Mouse (Mus musculus): ENCODE results near the gene Dppa2. TPM values are rescaled to one million over a fixed set of nuclear protein-coding genes. Genes with fewer than 3 reads are reported as not detected.
"Not testable (repeated sequence)": the region's sequence is repeated elsewhere in the genome, so short reads cannot be mapped to it uniquely, and the experiment has no call there.

Gene Dppa2
- total RNA-seq (2014; fragmentation: Nextera tagmentation): not detected in 2 replicates
- total RNA-seq (2017): not detected in 2 replicates

GRCm38 (mm10) chr16:48303509-48303908 is at the start of gene Dppa2:
Gene Dppa2, plus strand, starts transcription at chr16:48303908.
- no peak for ATAC-seq (replicated peaks; ENCODE audit: low FRiP score, low TSS enrichment, poor library complexity, severe bottlenecking)

- ATAC-seq (replicated peaks; ENCODE audit: low FRiP score, low TSS enrichment, poor library complexity, severe bottlenecking): 0 out of 2 replicates have a peak, but pooled peaks have one; percentile 38
Observed at GRCm38 (mm10) chr16:48254584-48254983, 49.1 kb upstream of the Dppa2 start.

- no peak for ATAC-seq (replicated peaks; ENCODE audit: low FRiP score, low TSS enrichment, poor library complexity, severe bottlenecking)
Observed at GRCm38 (mm10) chr16:48259519-48259918, 44.2 kb upstream of the Dppa2 start.

- ATAC-seq (replicated peaks; ENCODE audit: low FRiP score, low TSS enrichment, poor library complexity, severe bottlenecking): 0 out of 2 replicates have a peak, but pooled peaks have one; percentile 67
Observed at GRCm38 (mm10) chr16:48262901-48263300, 40.8 kb upstream of the Dppa2 start.

GRCm38 (mm10) chr16:48265856-48266255 is 37.9 kb upstream of the Dppa2 start:
- no peak for ATAC-seq (replicated peaks; ENCODE audit: low FRiP score, low TSS enrichment, poor library complexity, severe bottlenecking)

GRCm38 (mm10) chr16:48276940-48277339 is 26.8 kb upstream of the Dppa2 start:
- peak; percentile 47; the same call in 1 of the 2 replicates for ATAC-seq (replicated peaks; ENCODE audit: low FRiP score, low TSS enrichment, poor library complexity, severe bottlenecking)

- peak; percentile 93 for ATAC-seq (replicated peaks; ENCODE audit: low FRiP score, low TSS enrichment, poor library complexity, severe bottlenecking)
Observed at GRCm38 (mm10) chr16:48280883-48281282, 22.8 kb upstream of the Dppa2 start.

GRCm38 (mm10) chr16:48282801-48283200 is 20.9 kb upstream of the Dppa2 start:
- no peak for ATAC-seq (replicated peaks; ENCODE audit: low FRiP score, low TSS enrichment, poor library complexity, severe bottlenecking)

- no peak for ATAC-seq (replicated peaks; ENCODE audit: low FRiP score, low TSS enrichment, poor library complexity, severe bottlenecking)
Observed at GRCm38 (mm10) chr16:48283517-48283916, 20.2 kb upstream of the Dppa2 start, which contains the start of gene Dppa4. Gene Dppa4, plus strand, starts transcription at chr16:48283733.

- ATAC-seq (replicated peaks; ENCODE audit: low FRiP score, low TSS enrichment, poor library complexity, severe bottlenecking): no peak
Observed at GRCm38 (mm10) chr16:48285517-48285916, 18.2 kb upstream of the Dppa2 start.

- ATAC-seq (replicated peaks; ENCODE audit: low FRiP score, low TSS enrichment, poor library complexity, severe bottlenecking): no peak
Observed at GRCm38 (mm10) chr16:48297384-48298136, 6.1 kb upstream of the Dppa2 start.

GRCm38 (mm10) chr16:48299884-48300283 is 3.8 kb upstream of the Dppa2 start:
- ATAC-seq (replicated peaks; ENCODE audit: low FRiP score, low TSS enrichment, poor library complexity, severe bottlenecking): no peak

- no peak for ATAC-seq (replicated peaks; ENCODE audit: low FRiP score, low TSS enrichment, poor library complexity, severe bottlenecking)
Observed at GRCm38 (mm10) chr16:48303983-48304382, 275 bp downstream of the Dppa2 start.

GRCm38 (mm10) chr16:48308916-48309315 is 5.2 kb downstream of the Dppa2 start:
- ATAC-seq (replicated peaks; ENCODE audit: low FRiP score, low TSS enrichment, poor library complexity, severe bottlenecking): not testable (repeated sequence)

GRCm38 (mm10) chr16:48309912-48310630 is 6.4 kb downstream of the Dppa2 start:
- ATAC-seq (replicated peaks; ENCODE audit: low FRiP score, low TSS enrichment, poor library complexity, severe bottlenecking): no peak

- no peak for ATAC-seq (replicated peaks; ENCODE audit: low FRiP score, low TSS enrichment, poor library complexity, severe bottlenecking)
Observed at GRCm38 (mm10) chr16:48315294-48315693, 11.6 kb downstream of the Dppa2 start.

- ATAC-seq (replicated peaks; ENCODE audit: low FRiP score, low TSS enrichment, poor library complexity, severe bottlenecking): no peak
Observed at GRCm38 (mm10) chr16:48320781-48321180, 17.1 kb downstream of the Dppa2 start.

- no peak for ATAC-seq (replicated peaks; ENCODE audit: low FRiP score, low TSS enrichment, poor library complexity, severe bottlenecking)
Observed at GRCm38 (mm10) chr16:48323133-48323532, 19.4 kb downstream of the Dppa2 start.

- no peak for ATAC-seq (replicated peaks; ENCODE audit: low FRiP score, low TSS enrichment, poor library complexity, severe bottlenecking)
Observed at GRCm38 (mm10) chr16:48323602-48324345, 20.1 kb downstream of the Dppa2 start.

GRCm38 (mm10) chr16:48326903-48327302 is 23.2 kb downstream of the Dppa2 start:
- no peak for ATAC-seq (replicated peaks; ENCODE audit: low FRiP score, low TSS enrichment, poor library complexity, severe bottlenecking)
